Mouse (Mus musculus) ES-E14 (cell line): Measurements from ENCODE around the gene Sh3tc1. TPM values are rescaled to one million over a fixed set of nuclear protein-coding genes. Genes with fewer than 3 reads are reported as not detected.

Experiments
- DNase-seq: peaks from one replicate; pipeline ENCODE4 v3.0.0-alpha.2; 2013; ENCODE audit warnings: low read depth, low spot score
- H3K27ac ChIP-seq: 2 replicates; pipeline ENCODE4 v1.5.1; 2012; ENCODE audit warnings: low read depth, mild to moderate bottlenecking, low read length, moderate library complexity, mixed read lengths; ENCODE audit not compliant: poor library complexity, insufficient read depth, severe bottlenecking
- H3K36me3 ChIP-seq: 2 replicates; pipeline ENCODE4 v1.6.1; 2012; ENCODE audit warnings: mild to moderate bottlenecking, low read length, moderate library complexity, mixed read lengths; ENCODE audit not compliant: control insufficient read depth, poor library complexity, insufficient read depth, severe bottlenecking
- H3K4me1 ChIP-seq, 2 experiments: fragments of 150-350 bp in 1 of 2; sonication (generic) in 1 of 2; 2 replicates each; pipeline ENCODE4 v1.6.1; 2012; ENCODE audit warnings: low read length in 2 of 2, mild to moderate bottlenecking in 1 of 2, mixed read lengths in 1 of 2; ENCODE audit not compliant: control insufficient read depth in 2 of 2, insufficient read depth in 2 of 2, poor library complexity in 1 of 2
- H3K4me3 ChIP-seq, 2 experiments: fragments of 150-350 bp in 1 of 2; sonication (generic) in 1 of 2; 2 replicates each; pipeline ENCODE4 v1.5.1; 2012; ENCODE audit warnings: low read length in 2 of 2, low read depth in 1 of 2, mild to moderate bottlenecking in 1 of 2, mixed read lengths in 1 of 2; ENCODE audit not compliant: insufficient read depth in 1 of 2, poor library complexity in 1 of 2, severe bottlenecking in 1 of 2
- H3K9ac ChIP-seq: 2 replicates; pipeline ENCODE4 v1.6.1; 2012; ENCODE audit warnings: low read depth, mild to moderate bottlenecking, low read length, mixed read lengths; ENCODE audit not compliant: poor library complexity, insufficient read depth, severe bottlenecking
- H3K9me3 ChIP-seq: fragments of 150-350 bp; sonication (generic); 2 replicates; pipeline ENCODE4 v1.6.1; 2012; ENCODE audit warnings: low read depth, mild to moderate bottlenecking, low read length; ENCODE audit not compliant: control insufficient read depth, insufficient read depth
- CHD2 ChIP-seq: IDR thresholded peaks from 2 replicates; pipeline ENCODE4 v1.6.1; 2014; ENCODE audit warnings: mild to moderate bottlenecking, low read depth, low read length, inconsistent platforms
- HCFC1 ChIP-seq: IDR thresholded peaks from 2 replicates; pipeline ENCODE4 v1.6.1; 2012; ENCODE audit warnings: low read length, inconsistent platforms, borderline replicate concordance; ENCODE audit not compliant: insufficient read depth
- MAFK ChIP-seq: IDR thresholded peaks from 2 replicates; pipeline ENCODE4 v1.6.1; 2014; ENCODE audit warnings: mild to moderate bottlenecking, low read depth, low read length, inconsistent platforms; ENCODE audit not compliant: insufficient read depth
- ZC3H11A ChIP-seq: IDR thresholded peaks from 2 replicates; pipeline ENCODE4 v1.6.1; 2012; ENCODE audit warnings: low read depth, mild to moderate bottlenecking, inconsistent platforms, low read length, borderline replicate concordance
- ZNF384 ChIP-seq: IDR thresholded peaks from 2 replicates; pipeline ENCODE4 v1.6.1; 2012; ENCODE audit warnings: low read depth, low read length, inconsistent platforms
- in situ Hi-C, 2 experiments: fragments of 600-800 bp; cut with MboI; formaldehyde crosslinking; loops; one replicate each; pipeline ENCODE4 v1.15.1; 2025; ENCODE audit warnings: low sequenced_read_pairs in 2 of 2, inconsistent platforms in 1 of 2; ENCODE audit not compliant: unreplicated experiment in 2 of 2
- total RNA-seq: library from RNA; depleted of rRNA; stranded (reverse); fragments of 300-350 nt; gene quantifications from 2 replicates; pipeline ENCODE4 v1.2.3, GENCODE M21; 2012

Sh3tc1 gene
- total RNA-seq, 1 experiment, result 5.9 TPM

DNA sequence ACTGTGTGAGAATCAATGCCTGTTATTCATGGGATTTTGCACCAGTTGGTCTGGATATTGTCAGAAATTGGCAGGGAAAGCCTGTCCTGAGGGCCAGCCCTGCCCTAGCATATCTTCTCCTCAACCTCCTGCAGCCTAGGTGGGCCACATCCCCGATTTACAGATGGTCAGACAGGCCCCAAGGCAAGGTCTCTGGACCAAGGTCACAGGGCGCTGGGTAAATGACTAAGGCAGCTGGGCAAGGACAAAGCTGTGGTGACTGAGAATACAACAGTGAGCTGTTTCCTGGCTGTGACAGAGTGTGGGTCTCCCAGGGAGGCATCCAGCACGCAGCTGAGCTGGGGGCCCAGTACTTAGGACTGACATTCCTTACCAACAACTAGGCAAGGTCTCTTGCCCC, 41.3 kb upstream of the Sh3tc1 start:
- Histone ChIP-seq H3K27ac (no peak overlapping the region), H3K4me3 (no peak overlapping the region), H3K9ac (no peak overlapping the region), H3K36me3 (no peaks in the 10 kb centered on the region), H3K9me3 (peaks cover 1% of the 10 kb centered on the region; the same call in 1 of the 2 replicates), H3K4me1 (peaks cover 8 to 13% of the 10 kb centered on the region in 2 experiments)
- TF ChIP-seq MAFK (no peak), ZNF384 (no peak), ZC3H11A (no peak), HCFC1 (no peak), CHD2 (no peak)
- no peak for DNase-seq
- in situ Hi-C loops, result no loop called here

- no peak for TF ChIP-seq ZNF384
- TF ChIP-seq CHD2, result no peak
- TF ChIP-seq MAFK, result no peak
- TF ChIP-seq ZC3H11A, result no peak
- TF ChIP-seq HCFC1, result no peak
- H3K4me1 ChIP-seq, result peaks cover 12 to 36% of the 10 kb centered on the region in 2 experiments
- no peak overlapping the region for H3K4me3 ChIP-seq
- in situ Hi-C loops, result no loop called here
- H3K9ac ChIP-seq, result peak overlapping the region; percentile 13; the same call in 1 of the 2 replicates
- no peaks in the 10 kb centered on the region for H3K9me3 ChIP-seq
- no peak overlapping the region for H3K27ac ChIP-seq
- no peaks in the 10 kb centered on the region for H3K36me3 ChIP-seq
- no peak for DNase-seq
These were observed 34.3 kb upstream of the Sh3tc1 start for GRCm38 (mm10) chr5:35774137-35774424.

DNA sequence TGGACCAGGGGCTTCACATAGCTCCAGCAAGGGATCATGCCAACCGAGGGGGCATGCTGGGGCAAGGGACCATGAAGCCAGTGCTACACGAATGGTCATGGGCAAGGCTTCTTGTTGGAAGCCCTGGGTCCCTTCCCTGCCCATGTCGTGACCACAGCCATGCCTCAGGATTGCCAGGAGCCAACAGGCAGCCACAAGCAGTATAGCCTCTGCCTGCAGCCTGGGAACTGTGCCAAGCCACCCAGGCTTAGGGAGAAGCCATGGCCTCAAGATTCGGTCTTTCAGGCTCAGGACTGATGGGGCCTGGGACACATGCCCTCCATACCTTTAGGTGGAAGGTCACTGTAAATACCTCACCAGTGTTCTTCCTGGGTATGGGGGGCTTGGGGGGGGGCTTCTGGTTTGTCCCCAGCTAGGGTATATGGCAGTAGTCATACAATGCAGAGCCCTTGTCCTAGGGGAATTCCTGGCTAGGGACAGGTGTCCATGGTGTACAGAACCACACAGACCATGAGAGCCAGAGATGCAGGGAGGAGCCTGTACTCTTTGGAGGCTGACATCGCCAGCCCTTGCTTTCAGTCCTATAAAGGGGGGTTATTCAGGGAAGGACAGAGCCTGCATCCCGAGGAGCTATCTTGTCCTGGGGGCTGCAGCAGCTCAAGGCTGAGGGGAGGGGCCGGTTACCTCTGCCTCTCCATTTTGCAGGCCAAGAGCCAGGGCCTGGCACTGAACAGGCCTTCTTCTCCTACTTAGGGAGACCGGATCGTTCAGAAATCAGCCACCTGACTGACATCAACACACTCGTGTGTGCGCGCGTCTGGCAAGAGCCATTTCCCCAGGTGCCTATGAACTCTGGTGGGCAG, 33.7 kb upstream of the Sh3tc1 start:
- no peak for DNase-seq
- in situ Hi-C loops, result no loop called here
- TF ChIP-seq MAFK (no peak), CHD2 (no peak), HCFC1 (no peak), ZNF384 (no peak), ZC3H11A (no peak)
- Histone ChIP-seq H3K4me3 (no peak overlapping the region), H3K36me3 (no peaks in the 10 kb centered on the region), H3K4me1 (peaks cover 15 to 42% of the 10 kb centered on the region in 2 experiments), H3K27ac (no peak overlapping the region), H3K9ac (peak overlapping the region; percentile 13; the same call in 1 of the 2 replicates), H3K9me3 (no peaks in the 10 kb centered on the region)

GRCm38 (mm10) chr5:35770891-35771663, 31.3 kb upstream of the Sh3tc1 start:
- peak; percentile 74 for DNase-seq
- H3K27ac ChIP-seq, result peak overlapping the region; percentile 66
- H3K4me3 ChIP-seq, result peak overlapping the region; percentile 2 to 42; a peak in 2 of 4 replicates
- H3K4me1 ChIP-seq, result peaks cover 20 to 45% of the 10 kb centered on the region in 2 experiments
- in situ Hi-C loops, result no loop called here
- no peak for TF ChIP-seq CHD2
- no peak for TF ChIP-seq HCFC1
- TF ChIP-seq MAFK, result no peak
- no peak for TF ChIP-seq ZNF384
- TF ChIP-seq ZC3H11A, result no peak
- H3K36me3 ChIP-seq, result no peaks in the 10 kb centered on the region
- no peak overlapping the region; the same call in 1 of the 2 replicates for H3K9ac ChIP-seq
- H3K9me3 ChIP-seq, result no peaks in the 10 kb centered on the region
